Mouse (Mus musculus) MEL (cell line): ENCODE data around the gene Igtp. TPM values are rescaled to one million over a fixed set of nuclear protein-coding genes. Genes with fewer than 3 reads are reported as not detected.

Source experiments
- DNase-seq: peaks from one replicate; pipeline ENCODE4 v3.0.0; 2011; ENCODE audit warnings: low read depth, low spot score
- H3K27ac ChIP-seq: 2 replicates; pipeline ENCODE4 v1.5.1; 2012; ENCODE audit warnings: low read depth, mild to moderate bottlenecking, control low read depth, low read length, moderate library complexity; ENCODE audit not compliant: control insufficient read depth
- H3K27me3 ChIP-seq, 2 experiments: fragments of 150-350 bp in 1 of 2; sonication (generic) in 1 of 2; 2 replicates each; pipeline ENCODE4 v1.6.1; 2012; ENCODE audit warnings: low read length in 2 of 2, mild to moderate bottlenecking in 2 of 2, improper control_type of control experiment in 1 of 2, moderate library complexity in 1 of 2; ENCODE audit not compliant: insufficient read depth in 2 of 2, control insufficient read depth in 1 of 2
- H3K36me3 ChIP-seq, 2 experiments: 2 replicates each; pipeline ENCODE4 v1.6.1; 2012 to 2014; ENCODE audit warnings: low read length in 2 of 2, improper control_type of control experiment in 1 of 2, inconsistent platforms in 1 of 2, mild to moderate bottlenecking in 1 of 2; ENCODE audit not compliant: insufficient read depth in 2 of 2, control insufficient read depth in 1 of 2
- H3K4me1 ChIP-seq, 2 experiments: fragments of 150-350 bp in 1 of 2; sonication (generic) in 1 of 2; 2 replicates each; pipeline ENCODE4 v1.6.1; 2012; ENCODE audit warnings: low read length in 2 of 2, improper control_type of control experiment in 1 of 2, mild to moderate bottlenecking in 1 of 2; ENCODE audit not compliant: insufficient read depth in 2 of 2, control insufficient read depth in 1 of 2
- H3K4me3 ChIP-seq, 2 experiments: fragments of 150-350 bp in 1 of 2; sonication (generic) in 1 of 2; 2 replicates each; pipeline ENCODE4 v1.5.1; 2012; ENCODE audit warnings: low read depth in 2 of 2, low read length in 2 of 2, mild to moderate bottlenecking in 2 of 2, moderate library complexity in 2 of 2, control low read depth in 1 of 2, improper control_type of control experiment in 1 of 2; ENCODE audit not compliant: control insufficient read depth in 1 of 2, insufficient read depth in 1 of 2
- H3K79me2 ChIP-seq: 2 replicates; pipeline ENCODE4 v1.6.1; 2012; ENCODE audit warnings: mild to moderate bottlenecking, low read length, moderate library complexity; ENCODE audit not compliant: control insufficient read depth, poor library complexity, insufficient read depth
- H3K9ac ChIP-seq: 2 replicates; pipeline ENCODE4 v1.6.1; 2012; ENCODE audit warnings: low read depth, mild to moderate bottlenecking, control low read depth, low read length, moderate library complexity; ENCODE audit not compliant: control insufficient read depth, poor library complexity, severe bottlenecking
- H3K9me3 ChIP-seq: fragments of 150-350 bp; sonication (generic); replicated peaks from 2 replicates; pipeline ENCODE4 v1.6.1; 2012; ENCODE audit warnings: mild to moderate bottlenecking, low read length, improper control_type of control experiment, moderate library complexity; ENCODE audit not compliant: insufficient read depth
- BHLHE40 ChIP-seq: IDR thresholded peaks from 2 replicates; pipeline ENCODE4 v1.6.1; 2012; ENCODE audit warnings: low read depth, mild to moderate bottlenecking, inconsistent platforms, low read length, improper control_type of control experiment, borderline replicate concordance
- CTCF ChIP-seq, 3 experiments: IDR thresholded peaks in 2 of 3; conservative IDR thresholded peaks in 1 of 3; 2 replicates each; pipeline ENCODE4 v1.5.1; 2011 to 2012; ENCODE audit warnings: low read length in 3 of 3, low read depth in 2 of 3, mild to moderate bottlenecking in 2 of 3, improper control_type of control experiment in 1 of 3, inconsistent platforms in 1 of 3, mixed read lengths in 1 of 3, moderate library complexity in 1 of 3; ENCODE audit not compliant: control insufficient read depth in 1 of 3, insufficient read depth in 1 of 3, poor library complexity in 1 of 3, severe bottlenecking in 1 of 3
- EP300 ChIP-seq, 2 experiments: IDR thresholded peaks; 2 replicates each; pipeline ENCODE4 v1.6.1; 2011; ENCODE audit warnings: improper control_type of control experiment in 2 of 2, low read length in 2 of 2, low read depth in 1 of 2, mild to moderate bottlenecking in 1 of 2
- ETS1 ChIP-seq: IDR thresholded peaks from 2 replicates; pipeline ENCODE4 v1.6.1; 2012; ENCODE audit warnings: low read depth, mild to moderate bottlenecking, inconsistent platforms, low read length, improper control_type of control experiment, moderate library complexity
- GABPA ChIP-seq: IDR thresholded peaks from 2 replicates; pipeline ENCODE4 v1.6.1; 2012; ENCODE audit warnings: low read depth, mild to moderate bottlenecking, inconsistent platforms, low read length, improper control_type of control experiment, moderate library complexity
- GATA1 ChIP-seq: IDR thresholded peaks from 2 replicates; pipeline ENCODE4 v1.6.1; 2011; ENCODE audit warnings: low read depth, low read length, improper control_type of control experiment
- HCFC1 ChIP-seq: IDR thresholded peaks from 2 replicates; pipeline ENCODE4 v1.6.1; 2012; ENCODE audit warnings: low read depth, mild to moderate bottlenecking, inconsistent platforms, low read length, improper control_type of control experiment, moderate library complexity
- JUND ChIP-seq: IDR thresholded peaks from 2 replicates; pipeline ENCODE4 v1.6.1; 2011; ENCODE audit warnings: low read depth, mild to moderate bottlenecking, improper control_type of control experiment, low read length
- KAT2A ChIP-seq: conservative IDR thresholded peaks from 2 replicates; pipeline ENCODE4 v1.6.1; 2012; ENCODE audit warnings: low read depth, low read length, improper control_type of control experiment, inconsistent platforms
- MAFK ChIP-seq: IDR thresholded peaks from 2 replicates; pipeline ENCODE4 v1.6.1; 2011; ENCODE audit warnings: low read depth, mild to moderate bottlenecking, low read length, improper control_type of control experiment, borderline replicate concordance
- MAX ChIP-seq: IDR thresholded peaks from 2 replicates; pipeline ENCODE4 v1.6.1; 2011; ENCODE audit warnings: low read length, improper control_type of control experiment
- MAZ ChIP-seq: IDR thresholded peaks from 2 replicates; pipeline ENCODE4 v1.6.1; 2012; ENCODE audit warnings: low read depth, mild to moderate bottlenecking, inconsistent platforms, low read length, improper control_type of control experiment
- MEF2A ChIP-seq: IDR thresholded peaks from 2 replicates; pipeline ENCODE4 v1.6.1; 2014; ENCODE audit warnings: low read depth, mild to moderate bottlenecking, inconsistent platforms, low read length, improper control_type of control experiment; ENCODE audit not compliant: poor library complexity, insufficient replicate concordance, severe bottlenecking; ENCODE audit errors: extremely low read depth
- MXI1 ChIP-seq: IDR thresholded peaks from 2 replicates; pipeline ENCODE4 v1.6.1; 2011; ENCODE audit warnings: mild to moderate bottlenecking, low read depth, low read length, improper control_type of control experiment
- MYB ChIP-seq: IDR thresholded peaks from 2 replicates; pipeline ENCODE4 v1.6.1; 2011; ENCODE audit warnings: mild to moderate bottlenecking, low read depth, low read length, improper control_type of control experiment
- MYC ChIP-seq: IDR thresholded peaks from 2 replicates; pipeline ENCODE4 v1.6.1; 2011; ENCODE audit warnings: low read depth, mild to moderate bottlenecking, low read length, improper control_type of control experiment, moderate library complexity
- NELFE ChIP-seq: IDR thresholded peaks from 2 replicates; pipeline ENCODE4 v1.6.1; 2011; ENCODE audit warnings: low read depth, low read length, improper control_type of control experiment
- NRF1 ChIP-seq: IDR thresholded peaks from 2 replicates; pipeline ENCODE4 v1.6.1; 2014; ENCODE audit warnings: low read depth, mild to moderate bottlenecking, inconsistent platforms, low read length, improper control_type of control experiment, moderate library complexity; ENCODE audit not compliant: poor library complexity, insufficient read depth, severe bottlenecking
- POLR2AphosphoS2 ChIP-seq: IDR thresholded peaks from 2 replicates; pipeline ENCODE4 v1.6.1; 2011; ENCODE audit warnings: low read length, improper control_type of control experiment
- POLR2AphosphoS5 ChIP-seq: IDR thresholded peaks from 2 replicates; pipeline ENCODE4 v1.6.1; 2012; ENCODE audit warnings: low read depth, borderline replicate concordance, mild to moderate bottlenecking, inconsistent platforms, low read length, moderate library complexity, mixed read lengths
- SIN3A ChIP-seq: IDR thresholded peaks from 2 replicates; pipeline ENCODE4 v1.6.1; 2012; ENCODE audit warnings: low read length, improper control_type of control experiment, inconsistent platforms
- SMC3 ChIP-seq: IDR thresholded peaks from 2 replicates; pipeline ENCODE4 v1.6.1; 2011; ENCODE audit warnings: low read depth, low read length, improper control_type of control experiment
- TAL1 ChIP-seq: IDR thresholded peaks from 2 replicates; pipeline ENCODE4 v1.6.1; 2012; ENCODE audit warnings: mild to moderate bottlenecking, inconsistent platforms, low read length, moderate library complexity, mixed read lengths
- UBTF ChIP-seq: IDR thresholded peaks from 2 replicates; pipeline ENCODE4 v1.6.1; 2012; ENCODE audit warnings: low read depth, mild to moderate bottlenecking, inconsistent platforms, low read length, improper control_type of control experiment, moderate library complexity, borderline replicate concordance; ENCODE audit not compliant: insufficient read depth
- USF1 ChIP-seq: IDR thresholded peaks from 2 replicates; pipeline ENCODE4 v1.6.1; 2014; ENCODE audit warnings: low read depth, mild to moderate bottlenecking, inconsistent platforms, low read length, improper control_type of control experiment, moderate library complexity
- USF2 ChIP-seq, 2 experiments: IDR thresholded peaks; 2 replicates each; pipeline ENCODE4 v1.6.1; 2011 to 2012; ENCODE audit warnings: improper control_type of control experiment in 2 of 2, low read length in 2 of 2, borderline replicate concordance in 1 of 2, inconsistent platforms in 1 of 2, low read depth in 1 of 2, mild to moderate bottlenecking in 1 of 2; ENCODE audit not compliant: insufficient read depth in 1 of 2
- ZC3H11A ChIP-seq: IDR thresholded peaks from 2 replicates; pipeline ENCODE4 v1.6.1; 2012; ENCODE audit warnings: low read depth, mild to moderate bottlenecking, inconsistent platforms, low read length, improper control_type of control experiment
- ZKSCAN1 ChIP-seq: IDR thresholded peaks from 2 replicates; pipeline ENCODE4 v1.6.1; 2012; ENCODE audit warnings: low read depth, mild to moderate bottlenecking, inconsistent platforms, low read length, improper control_type of control experiment, moderate library complexity
- ZNF384 ChIP-seq: IDR thresholded peaks from 2 replicates; pipeline ENCODE4 v1.6.1; 2012; ENCODE audit warnings: low read depth, mild to moderate bottlenecking, inconsistent platforms, low read length, improper control_type of control experiment
- polyA plus RNA-seq, 2 experiments: library from polyadenylated mRNA; stranded (reverse) in 1 of 2; unstranded in 1 of 2; fragments of >175 nt in 1 of 2; fragments of >200 nt in 1 of 2; gene quantifications; 2 replicates each; pipeline versions ENCODE4 v1.2.1 to v1.2.4; 2012; ENCODE audit warnings: low replicate concordance in 2 of 2, low read depth in 1 of 2; ENCODE audit not compliant: insufficient read length in 2 of 2, insufficient read depth in 1 of 2, missing spikeins in 1 of 2
- total RNA-seq: library from RNA; depleted of rRNA; stranded (reverse); fragments of 300-350 nt; gene quantifications from 2 replicates; pipeline ENCODE4 v1.2.3, GENCODE M21; 2012

The Igtp gene
- total and polyA plus RNA-seq, 3 experiments: 3.6 to 3.7 TPM; not detected in 1

- TF ChIP-seq USF2 (IDR thresholded peaks at IDR 0.05; ENCODE audit: borderline replicate concordance in 1 of 2, insufficient read depth in 1 of 2, low read depth in 1 of 2, low read length in 2 of 2): no peak
- TF ChIP-seq NRF1: no peak
- no peak for TF ChIP-seq POLR2AphosphoS5
- peak; percentile 54 for TF ChIP-seq SIN3A
- peak; percentile 50 for TF ChIP-seq NELFE
- no peak for TF ChIP-seq CTCF (IDR thresholded peaks at IDR 0.05 in 2 of 3, conservative IDR thresholded peaks at IDR 0.05 in 1 of 3; ENCODE audit: control insufficient read depth in 1 of 3, insufficient read depth in 1 of 3, low read depth in 2 of 3, low read length in 3 of 3, poor library complexity in 1 of 3, severe bottlenecking in 1 of 3)
- peak; percentile 59 for TF ChIP-seq GATA1
- no peak; the same call in 1 of the 2 replicates for TF ChIP-seq TAL1
- no peak for TF ChIP-seq ZKSCAN1
Measured at GRCm38 (mm10) chr11:58213673-58214342, 14.5 kb downstream of the Igtp start (continued).

- Histone ChIP-seq H3K79me2 (peaks cover 2% of the 10 kb centered on the region; the same call in 1 of the 2 replicates), H3K4me3 (peak overlapping the region; percentile 84 to 96), H3K27ac (peak overlapping the region; percentile 84), H3K27me3 (no peaks in the 10 kb centered on the region), H3K9ac (peak overlapping the region; percentile 88), H3K36me3 (peaks cover 0 to 23% of the 10 kb centered on the region in 2 experiments; a peak in 2 of 4 replicates), H3K9me3 (no peaks in the 10 kb centered on the region), H3K4me1 (peaks cover 7 to 37% of the 10 kb centered on the region in 2 experiments)
- peak; percentile 93 for DNase-seq
- no peak for TF ChIP-seq JUND
- no peak for TF ChIP-seq ZKSCAN1
- TF ChIP-seq MXI1: peak; percentile 14; the same call in 1 of the 2 replicates
- TF ChIP-seq POLR2AphosphoS2: no peak
- TF ChIP-seq POLR2AphosphoS5: no peak
- TF ChIP-seq MAX: no peak
- peak; percentile 66; the same call in 1 of the 2 replicates for TF ChIP-seq ETS1
- no peak for TF ChIP-seq ZC3H11A
- TF ChIP-seq ZNF384: no peak
- no peak for TF ChIP-seq USF2 (IDR thresholded peaks at IDR 0.05; ENCODE audit: borderline replicate concordance in 1 of 2, insufficient read depth in 1 of 2, low read depth in 1 of 2, low read length in 2 of 2)
- no peak for TF ChIP-seq USF1
- TF ChIP-seq CTCF (IDR thresholded peaks at IDR 0.05 in 2 of 3, conservative IDR thresholded peaks at IDR 0.05 in 1 of 3; ENCODE audit: control insufficient read depth in 1 of 3, insufficient read depth in 1 of 3, low read depth in 2 of 3, low read length in 3 of 3, poor library complexity in 1 of 3, severe bottlenecking in 1 of 3): no peak
- TF ChIP-seq MYB: no peak
- peak; percentile 46 for TF ChIP-seq SIN3A
- no peak for TF ChIP-seq GATA1
- no peak for TF ChIP-seq MAFK
- TF ChIP-seq SMC3: no peak
- TF ChIP-seq MAZ: 0 out of 2 replicates have a peak, but pooled peaks have one; percentile 43
- TF ChIP-seq HCFC1: peak; percentile 46; the same call in 1 of the 2 replicates
- no peak for TF ChIP-seq MEF2A
- no peak for TF ChIP-seq BHLHE40
- no peak for TF ChIP-seq UBTF
- TF ChIP-seq EP300 (IDR thresholded peaks at IDR 0.05; ENCODE audit: low read depth in 1 of 2, low read length in 2 of 2): 0 out of 4 replicates have a peak, but pooled peaks of 1 of the 2 experiments have one; percentile 25
- no peak for TF ChIP-seq MYC
- TF ChIP-seq TAL1: no peak
- TF ChIP-seq GABPA: no peak
- TF ChIP-seq KAT2A: no peak
Measured at GRCm38 (mm10) chr11:58214391-58215048, 15.2 kb downstream of the Igtp start.
